Mouse (Mus musculus) cortical plate, adult 2 months (tissue): ENCODE data around the gene Rgs9. TPM values are rescaled to one million over a fixed set of nuclear protein-coding genes. Genes with fewer than 3 reads are reported as not detected.

Source experiments
- H3K27ac ChIP-seq: fragments of 200-500 bp; 2 replicates; pipeline ENCODE4 v1.5.1; 2012; ENCODE audit warnings: low read length, control low read depth, inconsistent platforms; ENCODE audit not compliant: insufficient read depth
- H3K4me1 ChIP-seq: fragments of 200-500 bp; 2 replicates; pipeline ENCODE4 v1.6.1; 2011; ENCODE audit warnings: low read length; ENCODE audit not compliant: control insufficient read depth, insufficient read depth
- H3K4me3 ChIP-seq: fragments of 200-500 bp; 2 replicates; pipeline ENCODE4 v1.5.1; 2011; ENCODE audit warnings: mild to moderate bottlenecking, low read length, control low read depth; ENCODE audit not compliant: insufficient read depth
- CTCF ChIP-seq: fragments of 200-500 bp; IDR thresholded peaks from 2 replicates; pipeline ENCODE4 v1.5.1; 2011; ENCODE audit warnings: mild to moderate bottlenecking, control low read depth, low read length; ENCODE audit not compliant: insufficient read depth; ENCODE audit errors: extremely low read depth
- POLR2A ChIP-seq: fragments of 200-500 bp; IDR thresholded peaks from 2 replicates; pipeline ENCODE4 v1.6.1; 2011; ENCODE audit warnings: mild to moderate bottlenecking, low read length, control low read depth; ENCODE audit not compliant: insufficient read depth; ENCODE audit errors: extremely low read depth
- polyA plus RNA-seq: library from polyadenylated mRNA; depleted of rRNA; stranded (reverse); fragments of >200 nt; gene quantifications from 2 replicates; pipeline ENCODE4 v1.2.3, GENCODE M21; 2012

The Rgs9 gene
- polyA plus RNA-seq, 1 experiment: 57.8 TPM

GRCm38 (mm10) chr11:109221209-109222007, 76.5 kb downstream of the Rgs9 start:
- Histone ChIP-seq H3K4me3 (no peak overlapping the region), H3K27ac (peak overlapping the region; percentile 64), H3K4me1 (peaks cover 13% of the 10 kb centered on the region)
- TF ChIP-seq POLR2A (no peak), CTCF (peak; percentile 63)

GRCm38 (mm10) chr11:109218722-109219430, 79.1 kb downstream of the Rgs9 start:
- no peak for TF ChIP-seq POLR2A
- no peak for TF ChIP-seq CTCF

GRCm38 (mm10) chr11:109217827-109218536, 79.9 kb downstream of the Rgs9 start:
- Histone ChIP-seq H3K4me3 (no peak overlapping the region), H3K27ac (peak overlapping the region; percentile 5), H3K4me1 (peaks cover 13% of the 10 kb centered on the region)
- TF ChIP-seq POLR2A (0 out of 2 replicates have a peak, but pooled peaks have one; percentile 41), CTCF (no peak)

More at GRCm38 (mm10) chr11:109218722-109219430, 79.1 kb downstream of the Rgs9 start:
- H3K27ac ChIP-seq: peak overlapping the region; percentile 5; the same call in 1 of the 2 replicates
- H3K4me3 ChIP-seq: no peak overlapping the region
- peaks cover 13% of the 10 kb centered on the region for H3K4me1 ChIP-seq

- Histone ChIP-seq H3K27ac (no peak overlapping the region), H3K4me3 (no peak overlapping the region), H3K4me1 (no peaks in the 10 kb centered on the region)
- TF ChIP-seq POLR2A (no peak), CTCF (no peak)
Measured at GRCm38 (mm10) chr11:109210772-109211171, 87.2 kb downstream of the Rgs9 start.

- no peaks in the 10 kb centered on the region for H3K4me1 ChIP-seq
- TF ChIP-seq POLR2A (no peak), CTCF (no peak)
- no peak overlapping the region for H3K4me3 ChIP-seq
- H3K27ac ChIP-seq: no peak overlapping the region
Measured at GRCm38 (mm10) chr11:109210341-109210740, 87.6 kb downstream of the Rgs9 start.

- Histone ChIP-seq H3K4me3 (no peak overlapping the region), H3K27ac (no peak overlapping the region), H3K4me1 (no peaks in the 10 kb centered on the region)
- no peak for TF ChIP-seq CTCF
- TF ChIP-seq POLR2A: no peak
Measured at GRCm38 (mm10) chr11:109206732-109207131, 91.2 kb downstream of the Rgs9 start.

GRCm38 (mm10) chr11:109206028-109206427, 91.9 kb downstream of the Rgs9 start:
- Histone ChIP-seq H3K27ac (no peak overlapping the region), H3K4me1 (no peaks in the 10 kb centered on the region), H3K4me3 (no peak overlapping the region)
- no peak for TF ChIP-seq CTCF
- no peak for TF ChIP-seq POLR2A

- Histone ChIP-seq H3K27ac (no peak overlapping the region), H3K4me1 (no peaks in the 10 kb centered on the region), H3K4me3 (no peak overlapping the region)
- TF ChIP-seq POLR2A: no peak
- TF ChIP-seq CTCF: no peak
Measured at GRCm38 (mm10) chr11:109199612-109200293, 98.2 kb downstream of the Rgs9 start.
